Mouse (Mus musculus) neural tube, embryonic 14.5 days (tissue): Measurements from ENCODE around the gene Olfr963. TPM values are rescaled to one million over a fixed set of nuclear protein-coding genes. Genes with fewer than 3 reads are reported as not detected.

ENCODE experiments used
- polyA plus RNA-seq: library from polyadenylated mRNA; unstranded; fragments of >200 nt; fragmentation: Nextera tagmentation; extraction: Ambion mirVana; gene quantifications from 2 replicates; pipeline ENCODE4 v1.2.1, GENCODE M21; 2014

Olfr963 gene
- polyA plus RNA-seq, 1 experiment from 2014 or later: not detected

Other genes with a start within 250 kb of the Olfr963 start
- not detected in 2 replicates for gene Olfr952, start 240.1 kb upstream of the Olfr963 start, polyA plus RNA-seq
- not detected in 2 replicates for gene Olfr954, start 210.5 kb upstream of the Olfr963 start, polyA plus RNA-seq
- gene Olfr955, start 195.3 kb upstream of the Olfr963 start, polyA plus RNA-seq: not detected in 2 replicates
- gene Olfr44, start 173.2 kb upstream of the Olfr963 start, polyA plus RNA-seq: not detected in 2 replicates
- gene Olfr957, start 151.4 kb upstream of the Olfr963 start, polyA plus RNA-seq: not detected in 2 replicates
- not detected in 2 replicates for gene Olfr958, start 113.2 kb upstream of the Olfr963 start, polyA plus RNA-seq
- gene Olfr959, start 91.6 kb upstream of the Olfr963 start, polyA plus RNA-seq: not detected in 2 replicates
- 141 and 199 TPM in 2 replicates for gene AW551984, start 62.8 kb upstream of the Olfr963 start, polyA plus RNA-seq
- gene Olfr148, start 56.5 kb upstream of the Olfr963 start, polyA plus RNA-seq: not detected in 2 replicates
- gene Olfr960, start 45.8 kb upstream of the Olfr963 start, polyA plus RNA-seq: not detected in 2 replicates
- gene Olfr961, start 22.1 kb upstream of the Olfr963 start, polyA plus RNA-seq: not detected in 2 replicates
- gene Olfr149, start 39.9 kb downstream of the Olfr963 start, polyA plus RNA-seq: not detected in 2 replicates
- gene Olfr965, start 44.1 kb downstream of the Olfr963 start, polyA plus RNA-seq: not detected in 2 replicates
- not detected in 2 replicates for gene Olfr150, start 63.8 kb downstream of the Olfr963 start, polyA plus RNA-seq
- gene Olfr967, start 79.0 kb downstream of the Olfr963 start, polyA plus RNA-seq: not detected in 2 replicates
- not detected in 2 replicates for gene Olfr968, start 116.0 kb downstream of the Olfr963 start, polyA plus RNA-seq
- not detected in 2 replicates for gene Olfr969, start 123.7 kb downstream of the Olfr963 start, polyA plus RNA-seq
- gene Olfr970, start 141.7 kb downstream of the Olfr963 start, polyA plus RNA-seq: not detected in 2 replicates
- gene Olfr971, start 169.7 kb downstream of the Olfr963 start, polyA plus RNA-seq: not detected in 2 replicates
- not detected in 2 replicates for gene Olfr972, start 199.2 kb downstream of the Olfr963 start, polyA plus RNA-seq
- not detected in 2 replicates for gene Olfr229, start 240.1 kb downstream of the Olfr963 start, polyA plus RNA-seq